Mouse (Mus musculus) liver, embryonic 15.5 days (tissue): ENCODE data around the gene Ppil3. TPM values are rescaled to one million over a fixed set of nuclear protein-coding genes. Genes with fewer than 3 reads are reported as not detected.
A peak's percentile ranks its signal among the peaks of the same experiment; 100 is the strongest.

Experiments
- ATAC-seq: fragments of 200-750 bp; cut with Nextera tagmentation; 2 replicates; pipeline ENCODE4 v1.8.0; 2017; ENCODE audit warnings: moderate number of reproducible peaks, mild to moderate bottlenecking, moderate library complexity; ENCODE audit not compliant: insufficient read depth
- H3K27ac ChIP-seq: fragments of 300-500 bp; sonication (generic); replicated peaks from 2 replicates; pipeline ENCODE4 v1.5.1; 2015; ENCODE audit warnings: mild to moderate bottlenecking, inconsistent platforms
- H3K27me3 ChIP-seq: fragments of 300-500 bp; sonication (generic); 2 replicates; pipeline ENCODE4 v1.6.1; 2015; ENCODE audit warnings: mild to moderate bottlenecking, inconsistent platforms
- H3K36me3 ChIP-seq: fragments of 300-500 bp; sonication (generic); replicated peaks from 2 replicates; pipeline ENCODE4 v1.6.1; 2015; ENCODE audit warnings: moderate library complexity, mild to moderate bottlenecking, inconsistent platforms
- H3K4me1 ChIP-seq: fragments of 300-500 bp; sonication (generic); replicated peaks from 2 replicates; pipeline ENCODE4 v1.6.1; 2015; ENCODE audit warnings: inconsistent platforms
- H3K4me2 ChIP-seq: fragments of 300-500 bp; sonication (generic); 2 replicates; pipeline ENCODE4 v1.6.1; 2015; ENCODE audit warnings: moderate library complexity, mild to moderate bottlenecking, inconsistent platforms
- H3K4me3 ChIP-seq: fragments of 300-500 bp; sonication (generic); replicated peaks from 2 replicates; pipeline ENCODE4 v1.5.1; 2015; ENCODE audit warnings: mild to moderate bottlenecking, inconsistent platforms
- H3K9ac ChIP-seq: fragments of 300-500 bp; sonication (generic); 2 replicates; pipeline ENCODE4 v1.6.1; 2015; ENCODE audit warnings: moderate library complexity, mild to moderate bottlenecking, inconsistent platforms
- H3K9me3 ChIP-seq: fragments of 300-500 bp; sonication (generic); replicated peaks from 2 replicates; pipeline ENCODE4 v1.6.1; 2016; ENCODE audit warnings: inconsistent platforms
- WGBS: fragments of 180-500 bp; shearing (Covaris S2); methylation state at CpG from one replicate; pipeline ENCODE4 v1.1.7; 2015; ENCODE audit warnings: mixed read lengths; ENCODE audit not compliant: insufficient replicate concordance; 5-methylcytosine and 5-hydroxymethylcytosine counted together
- polyA plus RNA-seq: library from polyadenylated mRNA; unstranded; fragments of >200 nt; fragmentation: Nextera tagmentation; extraction: Ambion mirVana; gene quantifications from 2 replicates; pipeline ENCODE4 v1.2.1, GENCODE M21; 2015

Gene Ppil3
- 20.3 and 20.5 TPM in 2 replicates for polyA plus RNA-seq

DNA sequence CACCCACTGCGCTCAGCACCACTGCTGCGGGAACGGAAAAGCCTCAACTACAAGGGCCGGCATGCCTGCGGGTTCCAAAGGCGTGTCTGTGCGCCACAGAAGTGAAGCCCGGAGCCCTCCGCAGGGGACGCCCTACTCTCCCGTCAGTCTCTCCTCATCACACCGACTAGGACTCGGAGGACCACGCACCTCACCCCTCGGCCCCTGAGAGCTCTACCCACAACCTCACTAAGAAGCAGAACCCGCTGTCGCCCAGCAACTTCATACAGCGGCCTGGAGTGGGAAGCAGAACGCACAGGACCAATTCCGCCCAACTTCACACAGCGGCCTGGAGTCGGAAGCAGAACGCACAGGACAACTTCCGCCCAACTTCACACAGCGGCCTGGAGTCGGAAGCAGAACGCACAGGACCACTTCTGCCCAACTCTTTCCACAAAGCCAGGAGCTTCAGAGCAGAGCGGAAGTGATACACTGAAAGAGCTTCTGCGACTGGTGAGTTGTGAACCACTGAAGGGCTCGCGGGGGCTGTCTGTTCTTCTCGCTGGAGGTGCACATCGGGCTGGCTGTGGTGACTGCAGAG, at the start of gene Ppil3, which contains the start of gene Nif3l1:
Ppil3 (minus strand) TSS at position 344 of the 580 bp plus-strand sequence.
Nif3l1 (plus strand) TSS at position 9 of the 580 bp plus-strand sequence.
- H3K27ac ChIP-seq: peak within 1 kb of the TSS; percentile 85
- no peaks in the 10 kb centered on the region for H3K9me3 ChIP-seq
- peak; percentile 91 for ATAC-seq
- H3K27me3 ChIP-seq: no peaks in the 10 kb centered on the region
- H3K4me3 ChIP-seq: peak within 1 kb of the TSS; percentile 76
- peak within 1 kb of the TSS; percentile 86 for H3K4me2 ChIP-seq
- peaks cover 25% of the 10 kb centered on the region for H3K4me1 ChIP-seq
- peaks cover 27% of the 10 kb centered on the region for H3K36me3 ChIP-seq
- WGBS: under 1% methylated on average over 33 of the region's 33 CpGs
- H3K9ac ChIP-seq: peak within 1 kb of the TSS; percentile 72

DNA sequence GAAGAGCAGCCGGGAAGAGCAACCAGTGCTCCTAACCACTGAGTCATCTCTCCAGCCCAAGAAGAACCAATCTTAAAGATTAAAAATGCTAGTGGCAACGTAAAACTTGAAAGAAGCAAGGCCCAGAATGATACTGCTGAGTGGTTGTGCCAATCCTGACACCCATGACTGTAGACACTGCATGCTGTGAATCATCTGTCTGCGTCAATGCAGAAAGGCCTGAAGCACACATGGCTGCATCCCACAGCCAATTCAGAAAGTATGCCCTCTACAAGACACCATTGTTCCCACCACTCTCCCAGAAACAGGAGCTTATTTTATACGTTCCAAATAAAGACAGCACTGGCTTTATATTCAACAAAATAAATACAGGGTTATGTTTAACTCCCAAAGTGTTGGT, 37.4 kb upstream of the Ppil3 start:
- H3K4me1 ChIP-seq: no peaks in the 10 kb centered on the region
- no peak overlapping the region for H3K27ac ChIP-seq
- no peaks in the 10 kb centered on the region for H3K9me3 ChIP-seq
- H3K27me3 ChIP-seq: no peaks in the 10 kb centered on the region
- H3K4me2 ChIP-seq: no peak overlapping the region
- peaks cover 89% of the 10 kb centered on the region for H3K36me3 ChIP-seq
- no peak for ATAC-seq
- no peak overlapping the region for H3K9ac ChIP-seq
- H3K4me3 ChIP-seq: no peak overlapping the region
- 83% methylated on average over 4 of the region's 4 CpGs for WGBS

DNA sequence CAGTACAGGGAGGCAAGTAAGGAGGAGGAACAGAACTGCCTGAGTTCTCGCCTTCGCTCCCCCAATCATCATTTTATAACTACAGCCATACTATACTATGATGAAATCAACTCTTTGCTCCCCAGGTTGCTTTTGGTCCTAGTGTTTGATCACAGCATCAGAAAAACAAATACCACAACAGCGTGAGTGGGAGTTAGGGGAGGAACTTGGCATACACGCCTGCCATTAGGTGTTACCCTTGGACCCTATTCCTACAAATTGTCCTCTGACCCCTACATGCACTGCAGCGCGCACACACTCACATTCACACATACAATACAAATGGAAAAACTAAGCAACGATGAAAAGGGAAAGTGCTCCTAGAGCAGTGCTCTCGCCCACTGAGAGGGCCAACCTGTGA, 30.4 kb upstream of the Ppil3 start:
- Histone ChIP-seq H3K4me3 (no peak overlapping the region), H3K4me2 (no peak overlapping the region), H3K27me3 (no peaks in the 10 kb centered on the region), H3K4me1 (0 out of 2 replicates have a peak, but pooled peaks cover 4% of the 10 kb centered on the region), H3K9me3 (no peaks in the 10 kb centered on the region), H3K36me3 (peaks cover 89% of the 10 kb centered on the region), H3K27ac (no peak overlapping the region), H3K9ac (no peak overlapping the region)
- WGBS: 86% methylated on average over 8 of the region's 8 CpGs
- no peak for ATAC-seq

DNA sequence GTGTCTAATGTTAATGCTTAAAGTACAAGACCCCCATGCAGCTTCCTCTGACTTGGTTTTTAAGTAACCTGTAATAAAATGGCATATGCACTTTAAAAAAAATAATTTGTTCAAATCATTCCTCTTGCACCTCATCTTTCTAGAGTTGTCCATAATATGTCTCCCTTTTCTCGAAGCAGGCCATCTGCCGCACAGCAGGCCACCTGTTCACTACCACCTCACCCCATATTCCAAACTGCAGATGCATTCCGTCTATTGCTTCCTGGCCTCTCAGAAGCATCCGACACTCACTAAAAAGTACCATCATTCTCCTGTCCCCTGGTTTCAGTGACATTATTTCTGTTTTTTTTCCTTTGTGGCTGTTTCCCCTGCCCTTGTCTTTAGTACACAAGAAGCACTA, 20.3 kb upstream of the Ppil3 start:
- Histone ChIP-seq H3K4me3 (no peak overlapping the region), H3K27me3 (no peaks in the 10 kb centered on the region), H3K4me1 (no peaks in the 10 kb centered on the region), H3K36me3 (peaks cover 95% of the 10 kb centered on the region), H3K27ac (no peak overlapping the region), H3K9me3 (no peaks in the 10 kb centered on the region), H3K4me2 (no peak overlapping the region), H3K9ac (no peak overlapping the region)
- WGBS: 91% methylated on average over 4 of the region's 4 CpGs
- ATAC-seq: no peak

DNA sequence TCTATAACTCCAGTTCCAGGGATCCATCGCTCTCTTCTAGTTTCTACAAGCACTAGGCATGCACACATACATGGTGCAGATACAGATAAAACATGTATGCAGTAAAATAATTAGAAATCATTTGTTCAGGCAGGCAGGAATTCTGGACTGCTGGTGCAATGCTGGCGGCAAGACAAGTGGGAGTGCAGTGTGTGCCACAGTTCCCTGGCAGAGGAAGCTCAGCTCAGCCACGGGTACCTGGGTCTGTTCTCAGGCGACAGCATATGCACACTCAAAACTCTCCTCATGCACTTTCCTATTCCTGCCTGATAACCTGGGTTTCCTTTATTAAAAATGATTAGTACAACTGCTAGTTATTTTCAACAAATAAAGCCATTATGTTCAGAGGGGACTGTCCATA, 19.8 kb upstream of the Ppil3 start:
- no peak overlapping the region for H3K27ac ChIP-seq
- no peak for ATAC-seq
- H3K4me3 ChIP-seq: no peak overlapping the region
- H3K36me3 ChIP-seq: peaks cover 95% of the 10 kb centered on the region
- no peak overlapping the region for H3K4me2 ChIP-seq
- WGBS: 85% methylated on average over 4 of the region's 4 CpGs
- H3K27me3 ChIP-seq: no peaks in the 10 kb centered on the region
- no peaks in the 10 kb centered on the region for H3K4me1 ChIP-seq
- H3K9ac ChIP-seq: no peak overlapping the region
- no peaks in the 10 kb centered on the region for H3K9me3 ChIP-seq

DNA sequence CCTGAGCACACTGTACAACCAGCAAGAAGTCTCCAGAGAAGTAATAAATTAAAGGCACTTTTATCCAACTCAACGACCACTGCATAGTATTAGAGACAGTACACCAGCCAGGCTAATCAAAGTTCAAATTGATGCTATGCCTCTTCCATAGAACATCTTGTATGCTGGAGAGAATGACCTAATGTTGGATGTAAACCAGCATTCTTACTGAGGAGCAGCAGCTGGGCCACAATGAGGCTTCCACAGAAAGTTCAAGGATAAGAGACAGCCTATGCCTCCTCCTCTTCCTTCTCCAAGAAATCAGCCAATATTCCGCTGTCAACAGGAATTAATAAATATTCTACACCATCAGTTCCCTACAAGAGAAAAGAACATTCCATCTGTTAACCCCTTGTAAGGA, 18.6 kb upstream of the Ppil3 start:
- 88% methylated on average over 2 of the region's 2 CpGs for WGBS
- Histone ChIP-seq H3K27me3 (no peaks in the 10 kb centered on the region), H3K4me3 (no peak overlapping the region), H3K36me3 (peaks cover 93% of the 10 kb centered on the region), H3K9me3 (no peaks in the 10 kb centered on the region), H3K4me2 (no peak overlapping the region), H3K4me1 (no peaks in the 10 kb centered on the region), H3K27ac (no peak overlapping the region), H3K9ac (no peak overlapping the region)
- no peak for ATAC-seq

DNA sequence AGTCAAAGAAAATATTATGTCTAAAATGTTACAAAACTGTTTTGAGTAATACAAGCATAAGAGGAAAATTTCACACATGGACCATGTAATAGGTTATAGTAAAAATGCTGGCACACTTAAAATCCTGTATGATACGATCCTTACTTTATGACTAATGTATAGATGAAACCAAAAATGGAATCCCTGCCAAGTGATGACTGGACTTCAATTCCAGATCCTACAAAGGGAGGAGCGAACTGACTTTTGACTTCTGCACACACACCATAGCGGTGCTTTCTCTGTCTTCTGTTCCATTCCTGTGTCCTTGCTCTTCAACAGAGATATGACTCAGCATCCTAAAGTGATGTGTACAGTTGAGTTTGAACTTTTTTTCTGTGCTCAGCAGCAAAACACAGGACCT, 15.3 kb upstream of the Ppil3 start:
- Histone ChIP-seq H3K4me3 (no peak overlapping the region), H3K36me3 (peaks cover 93% of the 10 kb centered on the region), H3K4me1 (no peaks in the 10 kb centered on the region), H3K4me2 (no peak overlapping the region), H3K27me3 (no peaks in the 10 kb centered on the region), H3K9ac (no peak overlapping the region), H3K9me3 (no peaks in the 10 kb centered on the region), H3K27ac (no peak overlapping the region)
- WGBS: 80% methylated on average over 3 of the region's 3 CpGs
- no peak for ATAC-seq

DNA sequence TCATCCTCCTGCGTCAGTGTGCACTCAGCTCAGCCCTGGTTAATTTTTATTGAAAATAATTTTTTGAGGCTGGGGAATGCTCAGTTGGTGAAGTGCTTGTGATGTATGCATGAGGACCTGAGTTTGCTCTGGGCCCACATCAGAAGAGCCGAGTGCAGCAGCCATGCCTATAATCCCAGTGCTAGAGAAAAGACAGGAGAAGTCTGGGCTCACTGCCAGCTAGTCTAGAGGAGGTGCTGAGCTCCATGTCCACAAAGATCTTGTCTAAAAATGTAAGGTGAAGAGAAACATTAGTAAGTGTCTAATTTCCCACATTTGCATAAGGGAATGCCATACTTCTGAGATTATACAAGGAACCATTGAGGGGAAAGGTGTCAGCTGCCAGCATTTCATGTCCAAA, 13.6 kb upstream of the Ppil3 start:
- H3K4me1 ChIP-seq: no peaks in the 10 kb centered on the region
- 77% methylated on average over 2 of the region's 2 CpGs for WGBS
- no peak overlapping the region for H3K27ac ChIP-seq
- ATAC-seq: no peak
- no peaks in the 10 kb centered on the region for H3K27me3 ChIP-seq
- H3K9me3 ChIP-seq: no peaks in the 10 kb centered on the region
- no peak overlapping the region for H3K9ac ChIP-seq
- H3K4me3 ChIP-seq: no peak overlapping the region
- H3K36me3 ChIP-seq: peaks cover 84% of the 10 kb centered on the region
- no peak overlapping the region for H3K4me2 ChIP-seq

DNA sequence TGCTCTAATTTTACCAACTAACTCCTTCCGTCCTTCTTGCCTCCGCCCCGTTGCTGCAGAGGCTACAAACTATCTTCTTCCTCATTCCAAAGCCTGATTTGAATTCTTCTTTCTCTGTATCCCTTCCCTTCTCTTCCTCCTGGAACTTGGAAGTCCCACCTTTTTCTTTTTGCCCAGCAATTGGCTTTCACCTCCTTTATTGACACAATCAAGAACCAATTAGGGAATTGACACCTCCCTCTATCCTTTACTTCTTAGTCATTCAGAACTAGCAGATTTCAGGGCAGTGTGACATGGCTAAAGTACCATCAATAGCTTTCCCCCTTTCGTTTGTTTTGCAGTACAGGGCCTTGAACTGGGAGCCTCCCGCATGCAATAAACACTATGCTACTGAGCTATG, 12.9 kb upstream of the Ppil3 start:
- H3K27me3 ChIP-seq: no peaks in the 10 kb centered on the region
- whole genome bisulfite sequencing: 82% methylated on average over 5 of the region's 5 CpGs
- no peak overlapping the region for H3K4me3 ChIP-seq
- peaks cover 84% of the 10 kb centered on the region for H3K36me3 ChIP-seq
- no peak overlapping the region for H3K4me2 ChIP-seq
- no peak overlapping the region for H3K27ac ChIP-seq
- no peaks in the 10 kb centered on the region for H3K9me3 ChIP-seq
- no peak overlapping the region for H3K9ac ChIP-seq
- H3K4me1 ChIP-seq: no peaks in the 10 kb centered on the region
- no peak for ATAC-seq

DNA sequence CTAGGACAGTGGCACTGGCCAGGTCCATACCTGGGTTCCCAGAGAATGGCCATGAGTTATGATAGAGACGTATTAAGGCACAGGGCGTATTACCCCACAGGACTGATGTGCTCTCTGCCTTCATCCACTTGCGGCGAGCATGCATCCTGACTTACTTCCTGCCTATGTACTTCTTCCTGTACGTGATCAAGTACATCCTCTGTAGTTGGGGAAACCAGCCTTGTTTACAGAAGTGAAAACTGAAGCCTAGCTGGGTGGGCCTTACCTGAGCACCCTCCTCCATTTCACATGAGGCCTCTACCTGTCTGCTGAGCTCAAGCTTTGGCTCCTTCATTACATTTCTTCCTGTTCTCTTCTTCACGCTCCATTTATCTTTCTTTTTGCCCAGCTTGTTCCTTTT, 9.0 kb upstream of the Ppil3 start:
- WGBS: 75% methylated on average over 6 of the region's 6 CpGs
- peaks cover 75% of the 10 kb centered on the region for H3K36me3 ChIP-seq

DNA sequence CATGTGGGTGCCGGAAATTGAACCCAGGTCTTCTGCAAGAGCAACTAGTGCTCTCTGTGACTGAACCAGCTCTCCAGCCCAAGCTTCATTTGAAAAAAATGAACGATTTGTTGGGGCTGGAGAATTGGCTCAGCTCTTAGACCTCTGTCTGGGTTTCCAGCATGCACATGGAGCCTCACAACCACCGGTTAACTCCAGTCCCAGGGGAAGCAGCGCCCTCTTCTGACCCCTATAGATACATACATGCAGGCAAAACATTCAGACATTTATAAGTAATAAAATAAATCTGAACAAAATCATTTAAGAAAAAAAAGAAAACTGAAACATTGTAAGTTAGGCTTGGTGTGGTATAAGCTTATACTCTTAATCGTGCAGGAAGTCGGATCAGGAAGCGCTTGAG, 3.1 kb upstream of the Ppil3 start:
- Histone ChIP-seq H3K27ac (no peak overlapping the region), H3K27me3 (no peaks in the 10 kb centered on the region), H3K4me3 (no peak overlapping the region), H3K4me1 (peaks cover 25% of the 10 kb centered on the region), H3K9ac (no peak overlapping the region), H3K36me3 (peaks cover 38% of the 10 kb centered on the region), H3K4me2 (no peak overlapping the region), H3K9me3 (no peaks in the 10 kb centered on the region)
- no peak for ATAC-seq
- WGBS: 67% methylated on average over 7 of the region's 7 CpGs

More for the DNA sequence above, 9.0 kb upstream of the Ppil3 start:
- no peak for ATAC-seq
- no peaks in the 10 kb centered on the region for H3K9me3 ChIP-seq
- no peaks in the 10 kb centered on the region for H3K27me3 ChIP-seq
- H3K4me1 ChIP-seq: no peaks in the 10 kb centered on the region
- no peak overlapping the region for H3K27ac ChIP-seq
- H3K9ac ChIP-seq: no peak overlapping the region
- H3K4me3 ChIP-seq: no peak overlapping the region
- H3K4me2 ChIP-seq: no peak overlapping the region

DNA sequence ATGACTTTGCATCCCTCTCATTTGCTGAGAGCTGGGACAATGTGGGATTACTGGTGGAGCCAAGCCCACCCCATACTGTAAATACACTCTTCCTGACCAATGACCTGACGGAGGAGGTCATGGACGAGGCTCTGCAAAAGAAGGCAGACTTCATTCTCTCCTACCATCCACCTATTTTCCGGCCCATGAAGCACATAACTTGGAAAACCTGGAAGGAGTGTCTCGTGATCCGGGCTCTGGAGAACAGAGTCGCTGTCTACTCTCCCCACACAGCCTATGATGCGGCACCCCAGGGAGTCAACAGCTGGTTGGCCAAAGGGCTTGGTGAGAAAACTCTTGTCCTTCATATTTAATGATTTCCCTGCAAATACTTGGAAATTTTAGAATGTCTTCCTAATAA, 2.5 kb upstream of the Ppil3 start:
- 84% methylated on average over 7 of the region's 7 CpGs for WGBS
- ATAC-seq: no peak
- peaks cover 32% of the 10 kb centered on the region for H3K36me3 ChIP-seq
- H3K9me3 ChIP-seq: no peaks in the 10 kb centered on the region
- no peak overlapping the region for H3K27ac ChIP-seq
- peaks cover 25% of the 10 kb centered on the region for H3K4me1 ChIP-seq
- H3K4me3 ChIP-seq: no peak overlapping the region
- H3K9ac ChIP-seq: no peak overlapping the region
- H3K27me3 ChIP-seq: no peaks in the 10 kb centered on the region
- no peak overlapping the region for H3K4me2 ChIP-seq
